Mouse (Mus musculus): ENCODE results near the gene Mecom. TPM values are rescaled to one million over a fixed set of nuclear protein-coding genes. Genes with fewer than 3 reads are reported as not detected.
A peak's percentile ranks its signal among the peaks of the same experiment; 100 is the strongest.

Mecom gene
- polyA plus RNA-seq, 1 experiment from 2014 or later: 10.3 TPM

DNA sequence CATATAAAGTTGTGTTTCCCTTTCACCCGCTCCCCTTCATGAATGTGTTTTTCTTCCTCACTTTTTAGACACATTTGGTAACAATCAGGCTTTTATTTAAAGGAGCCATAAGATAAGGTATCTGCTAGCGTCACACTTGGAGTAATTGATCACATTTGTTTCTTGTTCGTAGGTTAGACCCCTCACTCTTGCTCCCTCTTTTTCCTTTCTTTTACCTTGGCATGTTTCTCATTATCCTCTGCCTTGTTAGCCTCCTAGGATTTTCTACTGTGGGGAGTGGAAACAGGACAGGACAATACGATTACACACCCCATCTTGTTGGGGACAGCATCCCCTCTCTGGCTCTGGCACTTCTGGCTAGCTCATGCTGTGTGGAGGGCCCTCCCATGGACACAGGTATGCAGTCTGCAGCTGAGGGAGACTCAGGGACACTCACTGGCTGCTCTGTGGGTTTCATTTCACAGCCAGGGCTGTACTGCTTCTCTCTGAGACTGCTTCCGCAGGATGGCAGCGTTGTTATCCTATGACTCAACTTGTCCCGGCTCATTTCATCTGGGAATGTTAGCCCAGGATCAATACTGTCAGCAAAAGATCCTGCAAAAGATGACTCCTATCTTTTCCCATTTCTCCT is 334.2 kb downstream of the Mecom start:
- Histone ChIP-seq H3K9me3 (no peaks in the 10 kb centered on the region), H3K36me3 (no peaks in the 10 kb centered on the region), H3K27me3 (peaks cover 15% of the 10 kb centered on the region; the same call in 1 of the 2 replicates), H3K4me1 (peaks cover 11% of the 10 kb centered on the region), H3K9ac (no peak overlapping the region), H3K4me3 (no peak overlapping the region), H3K4me2 (peak overlapping the region; percentile 14; the same call in 1 of the 2 replicates), H3K27ac (no peak overlapping the region)
- 12% methylated on average over 7 of the region's 7 CpGs for WGBS
- no peak for ATAC-seq (ENCODE audit: insufficient number of reproducible peaks, insufficient read depth, low FRiP score, low TSS enrichment, low read depth)

DNA sequence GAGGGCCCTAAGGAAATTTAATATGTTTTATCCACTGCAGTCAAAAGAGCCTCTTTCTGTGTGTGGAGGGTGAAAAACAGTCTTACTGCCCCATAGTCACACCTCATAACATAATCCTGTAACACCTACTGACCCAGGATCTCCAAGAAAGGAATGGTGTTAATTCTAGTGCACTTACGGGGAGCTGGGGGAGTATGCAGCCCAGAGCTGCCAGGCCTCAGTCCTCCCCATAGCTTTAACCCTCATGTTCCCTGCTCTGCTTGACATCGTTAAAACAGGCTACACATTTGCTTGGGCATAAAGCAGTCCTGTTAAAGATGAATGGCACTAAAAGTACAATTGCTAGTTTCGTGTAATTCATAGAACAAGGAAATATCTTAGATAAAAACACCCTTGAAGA is 335.0 kb downstream of the Mecom start:
- Histone ChIP-seq H3K27ac (no peak overlapping the region), H3K27me3 (peaks cover 9% of the 10 kb centered on the region; the same call in 1 of the 2 replicates), H3K4me2 (no peak overlapping the region), H3K4me1 (peaks cover 14% of the 10 kb centered on the region), H3K9ac (no peak overlapping the region), H3K36me3 (no peaks in the 10 kb centered on the region), H3K9me3 (no peaks in the 10 kb centered on the region), H3K4me3 (no peak overlapping the region)
- no peak for ATAC-seq (ENCODE audit: insufficient number of reproducible peaks, insufficient read depth, low FRiP score, low TSS enrichment, low read depth)
- 40% methylated on average over 3 of the region's 3 CpGs for WGBS

DNA sequence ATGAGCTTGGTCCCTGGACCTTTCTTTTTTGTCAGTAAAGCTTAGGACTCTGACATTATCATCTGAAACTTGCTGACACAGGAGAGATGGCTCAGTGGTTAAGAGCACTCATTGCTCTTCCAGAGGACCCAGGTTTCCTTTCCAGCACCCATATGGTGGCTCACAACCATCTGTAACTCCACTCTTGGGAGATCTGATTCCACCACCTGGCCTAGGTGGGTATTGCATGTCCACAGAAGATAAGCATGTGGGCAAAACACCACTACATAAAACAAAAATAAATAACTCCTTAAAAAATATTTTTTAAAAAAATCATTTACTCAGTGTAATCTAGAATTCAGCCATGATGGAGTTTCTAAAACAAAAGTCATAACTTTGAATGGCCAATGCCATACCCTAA is 338.7 kb downstream of the Mecom start:
- Histone ChIP-seq H3K4me3 (no peak overlapping the region), H3K27me3 (no peaks in the 10 kb centered on the region), H3K9ac (no peak overlapping the region), H3K4me2 (no peak overlapping the region), H3K9me3 (no peaks in the 10 kb centered on the region), H3K27ac (no peak overlapping the region), H3K4me1 (peaks cover 19% of the 10 kb centered on the region), H3K36me3 (no peaks in the 10 kb centered on the region)
- ATAC-seq (ENCODE audit: insufficient number of reproducible peaks, insufficient read depth, low FRiP score, low TSS enrichment, low read depth): no peak

DNA sequence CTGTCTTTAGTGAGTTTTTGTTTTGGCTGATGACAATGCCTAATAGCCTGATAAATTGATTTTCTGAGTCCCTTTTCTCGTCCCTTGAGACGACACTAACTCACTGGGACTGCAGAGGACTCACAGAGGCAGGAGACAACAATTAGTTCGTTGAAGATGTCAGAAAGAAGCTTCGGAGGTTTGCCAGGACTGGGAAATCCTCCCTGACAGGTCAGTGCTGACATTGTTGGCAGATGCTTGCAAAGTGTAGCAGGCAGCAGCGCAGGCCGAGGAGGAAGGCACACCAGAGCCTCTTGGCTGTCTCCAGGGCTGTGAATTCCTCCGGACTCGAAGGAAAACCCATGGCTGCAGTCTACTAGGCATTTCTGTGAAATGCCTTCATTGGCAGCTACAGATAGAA is 339.9 kb downstream of the Mecom start:
- no peak overlapping the region for H3K9ac ChIP-seq
- WGBS: 33% methylated on average over 8 of the region's 8 CpGs
- no peak overlapping the region for H3K4me3 ChIP-seq
- H3K27ac ChIP-seq: no peak overlapping the region
- H3K4me1 ChIP-seq: peaks cover 11% of the 10 kb centered on the region
- no peak overlapping the region for H3K4me2 ChIP-seq
- no peak for ATAC-seq (ENCODE audit: insufficient number of reproducible peaks, insufficient read depth, low FRiP score, low TSS enrichment, low read depth)
- no peaks in the 10 kb centered on the region for H3K9me3 ChIP-seq
- H3K36me3 ChIP-seq: no peaks in the 10 kb centered on the region
- H3K27me3 ChIP-seq: no peaks in the 10 kb centered on the region

DNA sequence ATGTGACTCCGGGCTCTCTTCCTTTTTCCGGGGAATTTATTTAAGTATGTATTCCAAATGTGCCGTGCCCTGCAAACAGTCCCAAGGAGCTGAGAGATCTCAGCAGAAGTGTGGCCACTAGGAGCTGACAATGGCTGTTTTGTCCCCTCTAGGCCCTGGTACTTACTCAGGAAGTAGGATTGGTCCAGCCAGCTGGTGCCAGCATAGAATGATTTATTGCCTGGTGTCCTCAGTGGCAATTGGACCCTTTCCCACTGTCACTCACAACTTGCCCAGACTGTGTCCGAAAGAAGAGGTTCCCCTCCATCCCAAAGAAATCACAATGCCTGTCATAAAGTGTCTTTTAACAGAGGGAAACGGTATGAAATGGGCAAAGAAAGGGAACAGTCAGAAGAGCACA is 340.4 kb downstream of the Mecom start:
- Histone ChIP-seq H3K4me3 (no peak overlapping the region), H3K9me3 (no peaks in the 10 kb centered on the region), H3K27me3 (no peaks in the 10 kb centered on the region), H3K36me3 (no peaks in the 10 kb centered on the region), H3K27ac (no peak overlapping the region), H3K4me2 (no peak overlapping the region), H3K4me1 (peaks cover 8% of the 10 kb centered on the region; the same call in 1 of the 2 replicates), H3K9ac (no peak overlapping the region)
- 41% methylated on average over 5 of the region's 5 CpGs for WGBS
- no peak for ATAC-seq (ENCODE audit: insufficient number of reproducible peaks, insufficient read depth, low FRiP score, low TSS enrichment, low read depth)

DNA sequence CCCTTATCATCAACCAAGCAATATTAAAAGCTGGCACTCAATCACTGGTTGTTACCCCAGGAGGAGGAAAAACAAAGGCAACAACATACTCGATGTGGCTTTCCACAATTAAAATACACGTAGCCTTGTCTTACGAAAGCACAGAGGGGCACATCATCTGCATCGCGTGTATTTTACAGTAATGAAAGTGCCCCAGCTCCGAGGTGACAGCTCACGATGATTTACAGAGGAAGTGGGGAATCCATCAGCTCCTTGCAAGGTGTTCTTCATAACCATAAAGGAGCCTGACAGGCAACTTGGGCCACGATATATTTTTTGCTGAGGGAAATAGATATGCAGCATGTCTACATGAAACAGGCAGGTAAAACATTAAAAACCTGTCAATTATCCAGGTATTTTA is 341.7 kb downstream of the Mecom start:
- Histone ChIP-seq H3K4me1 (peaks cover 11% of the 10 kb centered on the region; the same call in 1 of the 2 replicates), H3K36me3 (no peaks in the 10 kb centered on the region), H3K27ac (no peak overlapping the region), H3K4me2 (no peak overlapping the region), H3K9me3 (no peaks in the 10 kb centered on the region), H3K4me3 (no peak overlapping the region), H3K27me3 (no peaks in the 10 kb centered on the region), H3K9ac (no peak overlapping the region)
- 88% methylated on average over 8 of the region's 8 CpGs for WGBS
- ATAC-seq (ENCODE audit: insufficient number of reproducible peaks, insufficient read depth, low FRiP score, low TSS enrichment, low read depth): no peak

DNA sequence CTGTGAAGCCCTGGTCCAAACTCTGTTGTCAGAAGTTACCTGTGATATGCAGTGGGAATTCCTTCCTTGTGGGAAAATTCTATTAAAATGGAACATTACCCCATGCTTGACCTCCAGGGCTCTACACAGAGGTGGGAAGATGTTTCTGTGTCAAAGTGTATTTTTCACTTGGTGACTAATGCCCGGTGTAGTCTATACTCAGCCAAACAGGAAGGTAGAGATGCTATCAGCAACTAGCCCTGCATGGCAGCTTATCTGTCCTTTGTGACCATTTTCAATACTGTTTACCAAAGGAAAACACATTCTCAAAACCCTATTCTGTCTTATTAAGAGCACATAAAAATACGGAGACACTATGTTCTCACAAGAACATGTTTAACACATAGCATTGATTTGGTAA is 344.0 kb downstream of the Mecom start:
- H3K27ac ChIP-seq: no peak overlapping the region
- H3K4me3 ChIP-seq: no peak overlapping the region
- no peaks in the 10 kb centered on the region for H3K36me3 ChIP-seq
- no peak overlapping the region for H3K9ac ChIP-seq
- no peak overlapping the region for H3K4me2 ChIP-seq
- no peak for ATAC-seq (ENCODE audit: insufficient number of reproducible peaks, insufficient read depth, low FRiP score, low TSS enrichment, low read depth)
- H3K4me1 ChIP-seq: peaks cover 12% of the 10 kb centered on the region; the same call in 1 of the 2 replicates
- H3K27me3 ChIP-seq: no peaks in the 10 kb centered on the region
- 70% methylated on average over 2 of the region's 2 CpGs for WGBS
- H3K9me3 ChIP-seq: no peaks in the 10 kb centered on the region

DNA sequence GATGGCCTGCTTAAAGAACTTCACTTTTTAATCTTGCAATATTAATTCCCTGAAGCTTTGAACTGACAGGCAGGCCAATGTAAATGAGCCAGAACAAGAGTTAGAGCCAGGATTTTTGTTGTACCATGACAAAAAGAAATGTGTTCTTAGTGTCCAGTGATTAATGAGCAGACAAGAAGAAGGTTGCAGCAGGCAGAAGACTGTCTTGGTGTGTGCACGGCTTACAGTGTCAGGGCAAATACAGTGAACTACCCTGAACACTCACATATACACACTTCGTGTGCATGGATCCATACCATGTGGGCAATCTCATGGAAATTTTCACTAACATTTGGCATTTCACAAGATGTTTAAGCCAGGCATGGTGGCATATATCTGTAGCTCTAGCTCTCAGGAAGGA is 349.0 kb downstream of the Mecom start:
- H3K4me1 ChIP-seq: 0 out of 2 replicates have a peak, but pooled peaks cover 3% of the 10 kb centered on the region
- H3K27ac ChIP-seq: no peak overlapping the region
- H3K4me3 ChIP-seq: no peak overlapping the region
- H3K9me3 ChIP-seq: no peaks in the 10 kb centered on the region
- no peak overlapping the region for H3K4me2 ChIP-seq
- no peak overlapping the region for H3K9ac ChIP-seq
- 81% methylated on average over 2 of the region's 2 CpGs for WGBS
- ATAC-seq (ENCODE audit: insufficient number of reproducible peaks, insufficient read depth, low FRiP score, low TSS enrichment, low read depth): no peak
- no peaks in the 10 kb centered on the region for H3K36me3 ChIP-seq
- H3K27me3 ChIP-seq: no peaks in the 10 kb centered on the region

DNA sequence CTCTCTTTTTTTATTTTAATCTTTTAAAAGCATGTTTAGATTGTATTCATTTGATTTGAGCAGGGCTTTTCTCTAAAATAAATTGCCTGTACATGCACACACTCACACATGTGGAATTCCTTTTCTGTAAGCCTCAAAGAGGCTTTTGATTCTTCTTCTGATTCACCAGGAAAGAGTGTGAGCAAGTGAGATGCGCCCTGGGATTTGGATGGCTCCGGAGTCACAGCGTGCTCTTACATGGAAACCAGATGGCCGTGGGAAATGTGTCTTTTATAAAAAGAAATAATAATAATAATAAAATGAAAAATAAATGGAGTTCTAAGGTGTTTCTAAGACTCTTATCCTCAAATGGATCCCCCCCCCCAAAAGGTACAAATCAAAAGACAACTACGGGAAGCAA is 349.6 kb downstream of the Mecom start:
- H3K4me2 ChIP-seq: no peak overlapping the region
- 0 out of 2 replicates have a peak, but pooled peaks cover 3% of the 10 kb centered on the region for H3K4me1 ChIP-seq
- no peak for ATAC-seq (ENCODE audit: insufficient number of reproducible peaks, insufficient read depth, low FRiP score, low TSS enrichment, low read depth)
- H3K27ac ChIP-seq: no peak overlapping the region
- no peaks in the 10 kb centered on the region for H3K36me3 ChIP-seq
- H3K4me3 ChIP-seq: no peak overlapping the region
- H3K9ac ChIP-seq: no peak overlapping the region
- no peaks in the 10 kb centered on the region for H3K9me3 ChIP-seq
- no peaks in the 10 kb centered on the region for H3K27me3 ChIP-seq
- WGBS: 39% methylated on average over 5 of the region's 5 CpGs

DNA sequence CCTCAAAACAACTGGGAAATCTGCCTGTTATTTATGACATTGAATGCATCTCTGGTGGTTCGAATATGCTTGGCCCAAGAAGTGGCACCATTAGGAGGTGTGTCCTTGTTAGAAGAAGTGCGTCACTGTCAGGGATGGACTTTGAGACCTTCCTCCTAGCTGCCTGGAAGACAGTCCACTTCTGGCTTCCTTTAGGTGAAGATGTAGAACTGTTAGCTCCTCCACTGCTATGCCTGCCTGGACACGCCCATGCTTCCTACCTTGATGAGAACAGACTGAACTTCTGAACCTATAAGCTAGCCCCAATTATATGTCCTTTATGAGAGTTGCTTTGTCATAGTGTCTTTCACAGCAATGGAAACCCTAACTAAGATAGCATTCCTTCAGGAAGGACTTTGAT is 352.6 kb downstream of the Mecom start:
- H3K27ac ChIP-seq: no peak overlapping the region
- no peak overlapping the region for H3K4me2 ChIP-seq
- ATAC-seq (ENCODE audit: insufficient number of reproducible peaks, insufficient read depth, low FRiP score, low TSS enrichment, low read depth): no peak
- H3K27me3 ChIP-seq: no peaks in the 10 kb centered on the region
- no peaks in the 10 kb centered on the region for H3K36me3 ChIP-seq
- H3K4me1 ChIP-seq: no peaks in the 10 kb centered on the region
- no peaks in the 10 kb centered on the region for H3K9me3 ChIP-seq
- 85% methylated on average over 3 of the region's 3 CpGs for WGBS
- no peak overlapping the region for H3K9ac ChIP-seq
- H3K4me3 ChIP-seq: no peak overlapping the region

DNA sequence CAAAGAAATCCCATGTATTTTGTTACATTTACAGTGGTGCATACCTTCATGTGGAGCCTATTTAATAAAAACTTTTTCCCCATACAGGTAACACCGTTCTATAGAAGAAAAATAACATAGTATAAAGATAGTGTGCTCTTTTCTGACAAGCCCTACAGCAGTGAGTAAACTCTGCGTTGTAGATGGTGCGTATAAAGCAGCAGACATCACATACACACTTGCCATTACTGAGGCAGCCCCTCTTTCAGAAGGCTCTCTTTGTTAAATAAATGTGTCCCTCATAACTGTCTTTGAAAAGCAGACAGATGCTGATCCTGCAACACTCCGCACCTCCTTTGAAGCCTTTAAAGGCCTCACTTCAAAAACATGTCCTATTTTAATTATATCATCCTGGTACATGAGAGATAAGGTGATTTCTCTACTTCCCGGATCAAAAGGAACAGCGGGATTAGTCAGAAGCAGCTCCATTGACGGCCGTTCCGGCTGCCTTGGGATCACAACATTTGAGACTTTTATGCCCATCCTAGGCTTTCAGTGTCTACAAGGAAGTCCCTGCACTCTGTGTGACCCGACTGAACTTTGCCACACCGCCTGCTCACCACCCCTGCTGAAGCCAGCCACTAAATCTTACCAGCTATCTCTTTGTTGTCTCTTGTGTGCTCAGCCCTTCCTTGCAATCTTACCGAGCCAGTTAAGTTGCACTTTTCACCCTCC is 355.4 kb downstream of the Mecom start:
- ATAC-seq (ENCODE audit: insufficient number of reproducible peaks, insufficient read depth, low FRiP score, low TSS enrichment, low read depth): no peak
- no peak overlapping the region for H3K27ac ChIP-seq
- no peaks in the 10 kb centered on the region for H3K27me3 ChIP-seq
- no peaks in the 10 kb centered on the region for H3K9me3 ChIP-seq
- no peaks in the 10 kb centered on the region for H3K4me1 ChIP-seq
- H3K4me2 ChIP-seq: no peak overlapping the region
- H3K36me3 ChIP-seq: no peaks in the 10 kb centered on the region
- no peak overlapping the region for H3K9ac ChIP-seq
- H3K4me3 ChIP-seq: no peak overlapping the region
- WGBS: 57% methylated on average over 12 of the region's 12 CpGs

DNA sequence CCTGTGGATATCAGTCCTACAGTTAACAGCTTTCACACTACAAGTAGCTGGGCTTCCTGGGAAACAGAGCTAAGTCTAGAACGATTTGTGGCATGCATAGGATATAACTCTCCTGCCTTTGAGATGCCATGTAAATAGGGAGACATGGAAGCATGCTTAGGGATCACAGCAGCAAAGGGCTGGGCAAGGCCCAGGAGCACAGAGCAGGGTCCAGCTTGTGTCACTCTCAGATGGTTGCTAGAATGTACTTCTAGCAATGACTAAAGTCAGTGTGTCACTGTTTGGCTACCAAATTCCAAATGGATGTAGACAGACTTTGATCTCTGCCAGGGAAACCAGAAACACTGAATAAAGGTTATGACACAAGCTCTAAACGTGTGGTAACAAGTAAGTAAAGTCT is 358.5 kb downstream of the Mecom start:
- no peaks in the 10 kb centered on the region for H3K27me3 ChIP-seq
- no peak for ATAC-seq (ENCODE audit: insufficient number of reproducible peaks, insufficient read depth, low FRiP score, low TSS enrichment, low read depth)
- H3K4me2 ChIP-seq: no peak overlapping the region
- H3K9me3 ChIP-seq: no peaks in the 10 kb centered on the region
- H3K36me3 ChIP-seq: no peaks in the 10 kb centered on the region
- H3K4me3 ChIP-seq: no peak overlapping the region
- 74% methylated on average over 2 of the region's 2 CpGs for WGBS
- H3K27ac ChIP-seq: no peak overlapping the region
- no peaks in the 10 kb centered on the region for H3K4me1 ChIP-seq
- H3K9ac ChIP-seq: no peak overlapping the region

Data from embryonic facial prominence, embryonic 13.5 days (tissue).